Mouse (Mus musculus): Measurements from ENCODE around the gene Psmd10. TPM values are rescaled to one million over a fixed set of nuclear protein-coding genes. Genes with fewer than 3 reads are reported as not detected.

The Psmd10 gene
- polyA plus RNA-seq (2016; fragmentation: Nextera tagmentation; extraction: Ambion mirVana) = 45.4 and 50.1 TPM in 2 replicates

DNA sequence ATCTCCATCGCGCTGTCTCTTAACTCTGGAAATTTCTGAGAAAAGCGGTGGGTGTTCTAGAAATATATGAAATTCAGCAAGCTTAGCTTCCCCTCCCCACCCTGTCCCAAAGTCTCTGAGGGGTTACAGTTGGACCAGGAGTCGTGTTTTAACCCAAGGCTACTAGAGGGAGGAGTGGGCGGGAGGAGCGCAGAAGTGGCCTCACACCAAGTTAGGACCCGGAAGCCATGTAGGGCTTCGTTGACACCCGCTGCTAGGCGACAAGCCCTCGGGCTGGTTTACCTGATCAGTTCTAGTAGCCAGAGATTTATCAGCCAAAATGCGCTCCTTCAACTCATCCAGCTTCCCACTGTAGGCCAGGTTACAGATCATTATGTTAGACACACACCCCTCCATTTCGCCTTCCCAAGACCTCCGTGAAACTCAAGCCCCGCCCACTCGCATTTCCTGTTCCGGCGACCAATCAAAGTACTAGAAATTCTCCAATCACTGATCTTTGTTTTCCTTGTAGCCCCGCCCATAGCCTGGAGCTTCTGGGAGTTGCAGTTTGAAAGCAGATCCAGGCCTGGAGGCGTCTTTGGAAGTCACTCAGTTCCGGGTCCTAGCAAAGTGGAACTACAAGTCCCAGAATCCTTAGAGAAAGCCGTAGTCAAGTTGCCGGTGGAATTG lies at the start of gene Psmd10, which contains the start of gene Atg4a:
Gene Psmd10, minus strand, starts transcription at position 457 of the 669 bp plus-strand sequence.
Gene Atg4a, plus strand, starts transcription at position 636 of the 669 bp plus-strand sequence.
- Histone ChIP-seq H3K4me1 (no peaks in the 10 kb centered on the region), H3K27ac (no peak within 1 kb of the TSS), H3K4me3 (peak within 1 kb of the TSS; percentile 49), H3K9me3 (no peaks in the 10 kb centered on the region), H3K9ac (peak within 1 kb of the TSS; percentile 51), H3K4me2 (replicated peaks) (peak within 1 kb of the TSS; percentile 55), H3K36me3 (no peaks in the 10 kb centered on the region), H3K27me3 (replicated peaks) (no peaks in the 10 kb centered on the region)
- WGBS = 21% methylated on average over 23 of the region's 23 CpGs
- ATAC-seq (ENCODE audit: low FRiP score, low read depth) = peak; percentile 99

DNA sequence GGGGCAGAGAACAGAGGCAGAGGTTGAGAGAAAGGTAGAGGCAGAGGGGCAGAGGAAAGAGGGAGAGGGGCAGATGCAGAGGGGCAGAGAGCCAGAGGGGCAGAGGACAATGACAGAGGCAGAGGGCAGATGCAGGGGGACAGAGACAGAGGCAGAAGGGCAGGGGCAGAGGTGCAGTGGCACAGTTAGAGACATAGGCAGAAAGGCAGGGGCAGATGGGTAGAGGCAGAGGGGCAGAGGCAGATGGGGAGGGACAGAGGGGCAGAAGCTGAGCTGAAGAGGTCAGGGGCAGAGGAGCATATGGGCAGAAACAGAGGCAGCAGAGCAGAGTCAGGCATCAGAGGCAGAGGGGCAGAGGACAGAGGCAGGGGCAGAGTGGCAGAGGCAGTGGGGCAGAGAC lies 42.4 kb upstream of the Psmd10 start:
- 0 out of 2 replicates have a peak, but pooled peaks cover 3% of the 10 kb centered on the region for H3K36me3 ChIP-seq

DNA sequence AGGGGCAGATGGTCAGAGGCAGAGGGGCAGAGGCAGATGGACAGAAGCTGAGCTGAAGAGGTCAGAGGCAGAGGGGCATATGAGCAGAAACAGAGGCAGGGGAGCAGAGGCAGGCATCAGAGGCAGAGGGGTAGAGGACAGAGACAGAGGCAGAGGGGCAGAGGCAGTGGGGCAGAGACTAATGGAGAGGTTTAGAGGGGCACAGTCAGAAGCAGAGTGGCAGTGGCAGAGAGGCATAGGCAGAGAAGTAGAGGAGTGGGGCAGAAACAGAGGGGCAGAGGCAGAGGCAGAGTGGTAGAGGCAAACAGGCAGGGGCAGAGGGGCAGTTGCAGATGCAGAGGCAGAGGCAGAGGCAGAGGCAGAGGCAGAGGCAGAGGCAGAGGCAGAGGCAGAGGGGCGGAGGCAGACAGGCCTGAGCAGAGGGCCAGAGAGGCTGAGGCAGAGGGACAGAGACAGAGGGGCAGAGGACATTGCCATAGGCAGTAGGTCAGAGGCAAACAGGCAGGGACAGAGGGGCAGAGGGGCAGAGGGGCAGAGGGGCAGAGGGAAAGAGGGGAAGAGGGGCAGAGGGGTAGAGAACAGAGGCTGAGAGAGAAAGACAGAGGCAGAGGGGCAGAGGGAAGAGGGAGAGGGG lies 41.5 kb upstream of the Psmd10 start:
- 0 out of 2 replicates have a peak, but pooled peaks cover 3% of the 10 kb centered on the region for H3K36me3 ChIP-seq
- H3K9me3 ChIP-seq = no peaks in the 10 kb centered on the region
- no peak for ATAC-seq (ENCODE audit: low FRiP score, low read depth)
- H3K4me3 ChIP-seq = no peak overlapping the region
- H3K27ac ChIP-seq = no peak overlapping the region
- H3K9ac ChIP-seq = no peak overlapping the region
- 57% methylated on average over 1 of the region's 1 CpGs for WGBS
- peaks cover 31% of the 10 kb centered on the region for H3K27me3 ChIP-seq (replicated peaks)
- H3K4me1 ChIP-seq = 0 out of 2 replicates have a peak, but pooled peaks cover 2% of the 10 kb centered on the region
- no peak overlapping the region for H3K4me2 ChIP-seq (replicated peaks)

More for the DNA sequence above, 42.4 kb upstream of the Psmd10 start:
- 0 out of 2 replicates have a peak, but pooled peaks cover 2% of the 10 kb centered on the region for H3K4me1 ChIP-seq
- H3K27me3 ChIP-seq (replicated peaks) = peaks cover 31% of the 10 kb centered on the region
- no peak overlapping the region for H3K4me3 ChIP-seq
- H3K4me2 ChIP-seq (replicated peaks) = no peak overlapping the region
- H3K9ac ChIP-seq = no peak overlapping the region
- H3K9me3 ChIP-seq = no peaks in the 10 kb centered on the region
- H3K27ac ChIP-seq = no peak overlapping the region
- ATAC-seq (ENCODE audit: low FRiP score, low read depth) = no peak

DNA sequence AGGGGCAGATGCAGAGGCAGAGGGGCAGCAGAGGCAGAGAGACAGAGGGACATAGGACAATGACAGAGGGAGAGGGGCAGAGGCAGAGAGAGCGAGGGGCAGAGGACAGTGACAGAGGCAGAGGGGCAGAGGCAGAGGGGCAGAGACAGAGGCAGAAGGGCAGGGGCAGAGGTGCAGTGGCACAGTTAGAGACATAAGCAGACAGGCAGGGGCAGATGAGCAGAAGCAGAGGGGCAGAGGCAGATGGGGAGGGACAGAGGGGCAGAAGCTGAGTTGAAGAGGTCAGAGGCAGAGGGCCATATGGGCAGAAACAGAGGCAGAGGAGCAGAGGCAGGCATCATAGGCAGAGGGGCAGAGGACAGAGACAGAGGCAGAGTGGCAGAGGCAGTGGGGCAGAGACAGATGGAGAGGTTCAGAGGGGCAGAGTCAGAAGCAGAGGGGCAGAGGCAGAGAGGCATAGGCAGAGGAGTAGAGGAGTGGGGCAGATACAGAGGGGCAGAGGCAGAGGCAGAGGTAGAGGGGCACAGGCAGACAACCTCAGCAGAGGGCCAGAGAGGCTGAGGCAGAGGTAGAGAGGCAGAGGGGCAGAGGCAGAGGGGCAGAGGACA lies 40.5 kb upstream of the Psmd10 start:
- 0 out of 2 replicates have a peak, but pooled peaks cover 2% of the 10 kb centered on the region for H3K4me1 ChIP-seq
- no peaks in the 10 kb centered on the region for H3K9me3 ChIP-seq
- H3K36me3 ChIP-seq = 0 out of 2 replicates have a peak, but pooled peaks cover 3% of the 10 kb centered on the region
- ATAC-seq (ENCODE audit: low FRiP score, low read depth) = peak; percentile 77
- H3K4me2 ChIP-seq (replicated peaks) = no peak overlapping the region
- H3K9ac ChIP-seq = no peak overlapping the region
- H3K27me3 ChIP-seq (replicated peaks) = peaks cover 31% of the 10 kb centered on the region
- no peak overlapping the region for H3K4me3 ChIP-seq
- WGBS = 76% methylated on average over 1 of the region's 1 CpGs
- no peak overlapping the region for H3K27ac ChIP-seq

DNA sequence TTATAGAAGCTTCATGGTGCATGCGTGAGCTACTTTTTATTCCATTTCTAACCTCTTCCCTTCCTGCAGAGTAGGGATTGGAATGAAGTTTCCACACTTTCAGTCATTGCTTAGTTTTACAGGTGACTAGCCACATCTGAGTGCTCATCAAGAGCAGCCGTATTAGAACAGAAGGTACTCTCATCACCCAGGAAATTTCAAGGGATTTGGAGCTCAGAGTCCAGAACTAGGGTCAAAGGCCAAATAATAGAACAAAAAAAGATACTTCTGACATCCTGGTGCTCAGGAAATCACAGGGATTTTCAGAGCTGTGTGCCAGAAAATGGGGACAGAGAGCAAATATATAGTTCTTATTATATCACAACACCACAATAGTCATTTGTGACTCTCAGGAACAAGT lies 28.7 kb upstream of the Psmd10 start:
- Histone ChIP-seq H3K9me3 (no peaks in the 10 kb centered on the region), H3K4me2 (replicated peaks) (no peak overlapping the region), H3K4me1 (no peaks in the 10 kb centered on the region), H3K36me3 (no peaks in the 10 kb centered on the region), H3K27ac (no peak overlapping the region), H3K4me3 (no peak overlapping the region), H3K9ac (no peak overlapping the region), H3K27me3 (replicated peaks) (peaks cover 6% of the 10 kb centered on the region; the same call in 1 of the 2 replicates)
- ATAC-seq (ENCODE audit: low FRiP score, low read depth) = no peak
- 85% methylated on average over 2 of the region's 2 CpGs for WGBS

DNA sequence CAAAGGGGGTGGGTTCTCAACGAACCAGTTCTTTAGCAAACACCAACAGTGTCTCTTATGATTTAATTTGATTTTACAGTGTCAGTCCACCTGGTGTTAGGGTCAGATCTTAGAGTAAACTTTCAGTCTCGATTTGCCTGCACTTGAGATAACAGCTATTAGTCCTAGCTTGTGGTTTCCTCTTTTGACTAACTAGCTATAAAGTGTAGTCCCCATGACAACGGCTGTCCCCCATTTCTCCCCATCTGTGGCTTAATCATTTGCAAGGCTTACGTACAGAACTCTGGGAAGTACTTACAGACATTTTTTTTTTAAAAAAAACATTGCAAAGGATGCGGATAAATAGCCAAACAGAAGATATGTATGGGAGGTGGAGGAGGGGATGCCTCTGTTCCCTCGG lies 28.3 kb upstream of the Psmd10 start:
- Histone ChIP-seq H3K36me3 (no peaks in the 10 kb centered on the region), H3K4me3 (no peak overlapping the region), H3K4me2 (replicated peaks) (no peak overlapping the region), H3K9ac (no peak overlapping the region), H3K27ac (no peak overlapping the region), H3K9me3 (no peaks in the 10 kb centered on the region), H3K4me1 (no peaks in the 10 kb centered on the region), H3K27me3 (replicated peaks) (peaks cover 5% of the 10 kb centered on the region; the same call in 1 of the 2 replicates)
- no peak for ATAC-seq (ENCODE audit: low FRiP score, low read depth)
- WGBS = 71% methylated on average over 6 of the region's 6 CpGs

DNA sequence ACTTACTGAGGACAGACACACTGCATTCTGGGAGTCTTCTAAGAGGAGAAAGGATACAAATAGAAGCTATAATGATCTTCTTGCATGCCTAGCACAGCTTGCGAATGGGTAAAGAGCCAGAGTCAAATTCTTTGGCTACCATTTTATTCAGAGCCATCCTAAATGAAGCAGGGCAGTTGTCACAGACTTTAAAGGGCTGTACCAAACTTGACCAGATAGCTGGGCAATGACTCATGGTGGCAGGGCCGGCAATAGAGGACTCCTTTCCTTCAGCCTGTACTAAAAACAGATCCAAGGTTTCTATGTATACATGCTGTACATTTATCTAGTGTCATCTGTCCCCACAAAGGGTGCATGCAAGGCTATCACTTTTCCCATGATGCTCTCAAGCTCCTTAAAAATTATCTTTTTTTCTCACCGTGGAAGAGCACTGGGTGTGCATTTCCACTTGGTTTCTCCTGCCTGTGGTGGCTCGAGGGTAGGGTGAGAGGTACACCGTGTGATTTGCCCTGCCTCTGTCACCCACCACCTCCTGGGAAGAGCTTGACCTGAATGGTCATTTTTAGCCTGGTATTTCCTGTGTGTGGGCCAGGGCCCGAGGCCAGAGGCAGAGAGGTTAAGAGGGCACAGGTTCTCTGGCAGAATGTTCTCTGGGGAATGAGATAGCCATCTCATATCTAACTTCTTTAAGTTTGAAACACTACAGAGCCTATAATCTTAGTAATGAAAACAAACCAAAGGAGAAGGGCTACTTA lies 26.9 kb upstream of the Psmd10 start:
- no peak overlapping the region for H3K27ac ChIP-seq
- no peaks in the 10 kb centered on the region for H3K36me3 ChIP-seq
- H3K9me3 ChIP-seq = no peaks in the 10 kb centered on the region
- no peak overlapping the region for H3K9ac ChIP-seq
- H3K4me3 ChIP-seq = no peak overlapping the region
- H3K4me2 ChIP-seq (replicated peaks) = no peak overlapping the region
- WGBS = 62% methylated on average over 6 of the region's 6 CpGs
- ATAC-seq (ENCODE audit: low FRiP score, low read depth) = no peak
- no peaks in the 10 kb centered on the region for H3K4me1 ChIP-seq
- H3K27me3 ChIP-seq (replicated peaks) = peaks cover 10% of the 10 kb centered on the region; the same call in 1 of the 2 replicates

DNA sequence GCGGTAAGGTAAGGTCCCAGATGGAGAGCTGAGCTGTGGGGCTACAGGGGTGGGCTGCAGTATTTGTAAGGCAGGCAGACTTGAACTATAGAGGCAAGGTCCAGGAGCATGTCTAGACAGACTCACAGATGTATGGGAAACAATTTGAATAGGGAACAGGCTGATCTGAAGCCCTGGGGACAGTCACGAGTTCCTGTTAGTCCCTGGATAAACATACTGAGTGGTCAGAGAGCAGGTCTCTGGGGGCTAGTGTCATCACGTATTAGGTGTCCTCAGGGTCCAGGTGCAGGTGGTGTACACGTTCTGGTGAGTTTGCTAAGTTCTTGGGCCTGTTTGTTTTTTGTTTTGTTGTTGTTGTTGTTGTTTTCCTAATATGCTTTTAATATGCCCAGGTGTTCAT lies 23.6 kb upstream of the Psmd10 start:
- no peak overlapping the region for H3K4me2 ChIP-seq (replicated peaks)
- no peaks in the 10 kb centered on the region for H3K36me3 ChIP-seq
- no peak overlapping the region for H3K27ac ChIP-seq
- H3K4me1 ChIP-seq = no peaks in the 10 kb centered on the region
- peaks cover 10% of the 10 kb centered on the region; the same call in 1 of the 2 replicates for H3K27me3 ChIP-seq (replicated peaks)
- no peak overlapping the region for H3K9ac ChIP-seq
- WGBS = 76% methylated on average over 4 of the region's 4 CpGs
- H3K9me3 ChIP-seq = no peaks in the 10 kb centered on the region
- no peak overlapping the region for H3K4me3 ChIP-seq
- no peak for ATAC-seq (ENCODE audit: low FRiP score, low read depth)

DNA sequence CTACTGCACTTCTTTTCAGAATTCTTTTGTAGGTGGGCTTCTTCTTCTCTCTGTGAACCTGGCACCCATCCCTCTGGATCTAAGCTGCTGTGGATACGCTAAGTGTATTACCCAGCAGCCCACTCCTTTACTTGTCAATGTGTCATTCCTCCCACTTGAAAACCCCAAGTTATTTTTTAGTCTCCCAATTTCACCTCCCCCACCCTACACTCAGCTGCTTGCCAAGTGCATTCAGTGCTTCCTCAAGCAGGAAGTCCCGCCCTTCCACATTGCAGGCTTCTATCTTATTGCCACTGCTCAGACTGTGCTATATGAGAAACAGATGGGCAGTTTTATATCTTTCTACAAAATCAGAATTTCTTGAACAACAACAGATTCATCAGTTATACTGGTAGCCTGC lies 23.0 kb upstream of the Psmd10 start:
- H3K27me3 ChIP-seq (replicated peaks) = peaks cover 10% of the 10 kb centered on the region; the same call in 1 of the 2 replicates
- ATAC-seq (ENCODE audit: low FRiP score, low read depth) = no peak
- H3K9ac ChIP-seq = no peak overlapping the region
- WGBS = 84% methylated on average over 2 of the region's 2 CpGs
- no peaks in the 10 kb centered on the region for H3K4me1 ChIP-seq
- no peak overlapping the region for H3K4me2 ChIP-seq (replicated peaks)
- no peak overlapping the region for H3K27ac ChIP-seq
- no peaks in the 10 kb centered on the region for H3K36me3 ChIP-seq
- H3K4me3 ChIP-seq = no peak overlapping the region
- H3K9me3 ChIP-seq = no peaks in the 10 kb centered on the region

DNA sequence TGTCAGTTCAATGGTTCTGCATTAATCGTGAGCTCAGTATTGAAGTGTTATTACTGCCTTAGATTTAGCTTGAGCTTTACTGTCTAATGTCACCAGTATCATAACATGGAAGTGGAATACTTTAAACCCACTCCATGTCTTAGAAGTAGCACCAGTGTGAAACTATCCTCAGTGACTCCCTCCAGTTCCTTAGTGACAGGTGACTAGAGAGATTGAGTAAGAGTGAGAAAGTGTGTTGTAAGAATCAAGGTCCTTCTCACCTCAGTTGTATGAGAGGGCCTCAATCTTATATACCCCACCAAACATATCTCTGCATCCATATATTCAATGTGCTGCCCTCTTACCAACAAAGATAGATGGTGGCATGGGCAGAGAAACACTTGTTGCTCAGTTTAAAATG lies 22.4 kb upstream of the Psmd10 start:
- no peak for ATAC-seq (ENCODE audit: low FRiP score, low read depth)
- H3K27me3 ChIP-seq (replicated peaks) = peaks cover 10% of the 10 kb centered on the region; the same call in 1 of the 2 replicates
- H3K4me3 ChIP-seq = no peak overlapping the region
- no peak overlapping the region for H3K4me2 ChIP-seq (replicated peaks)
- H3K27ac ChIP-seq = no peak overlapping the region
- no peaks in the 10 kb centered on the region for H3K36me3 ChIP-seq
- H3K9ac ChIP-seq = no peak overlapping the region
- 88% methylated on average over 1 of the region's 1 CpGs for WGBS
- H3K9me3 ChIP-seq = no peaks in the 10 kb centered on the region
- H3K4me1 ChIP-seq = no peaks in the 10 kb centered on the region

DNA sequence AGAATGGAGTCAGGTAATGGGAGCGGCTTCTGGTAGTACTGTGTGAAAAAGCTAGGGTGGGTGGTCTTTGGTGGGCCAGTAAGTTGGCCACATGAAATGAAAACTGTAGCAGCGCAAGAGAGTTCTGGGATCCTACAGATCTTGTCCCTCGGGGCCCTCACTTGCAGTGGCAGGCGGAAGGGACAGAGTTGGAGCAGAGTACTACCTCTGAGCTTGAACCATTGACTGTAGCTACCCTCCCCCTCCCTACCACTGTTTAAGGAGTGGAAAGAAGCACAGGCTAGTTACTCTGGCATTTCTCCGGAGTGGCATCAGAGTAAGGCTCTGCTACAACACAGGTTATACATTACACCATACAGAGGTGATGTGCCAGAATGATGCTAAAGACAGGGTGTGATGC lies 431 bp upstream of the Psmd10 start:
- Histone ChIP-seq H3K4me2 (replicated peaks) (peak overlapping the region; percentile 55), H3K4me1 (no peaks in the 10 kb centered on the region), H3K9ac (0 out of 2 replicates have a peak overlapping the region, but pooled peaks have one; percentile 13), H3K36me3 (no peaks in the 10 kb centered on the region), H3K9me3 (no peaks in the 10 kb centered on the region), H3K27ac (no peak overlapping the region), H3K27me3 (replicated peaks) (no peaks in the 10 kb centered on the region), H3K4me3 (peak overlapping the region; percentile 41)
- ATAC-seq (ENCODE audit: low FRiP score, low read depth) = peak; percentile 80; the same call in 1 of the 2 replicates
- 20% methylated on average over 5 of the region's 5 CpGs for WGBS

DNA sequence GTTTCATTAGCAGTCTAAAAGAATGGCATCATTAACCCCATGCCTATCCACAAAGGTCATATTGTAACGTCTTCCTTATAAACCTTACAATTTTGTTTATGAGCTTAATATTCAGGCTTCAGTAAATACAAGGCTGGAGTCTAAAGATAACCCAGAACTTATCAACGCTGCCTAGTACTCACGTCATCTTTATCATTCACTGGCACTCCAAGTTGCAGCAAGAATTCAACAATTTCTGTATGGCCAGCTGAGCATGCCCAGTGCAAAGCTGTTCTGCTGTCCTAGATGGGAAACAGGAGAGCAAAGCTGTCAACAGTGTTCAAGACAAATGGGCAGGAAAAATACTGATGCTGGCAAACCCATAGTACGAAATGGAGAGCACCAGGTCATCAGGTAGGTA lies 2.9 kb downstream of the Psmd10 start:
- Histone ChIP-seq H3K27ac (no peak overlapping the region), H3K36me3 (no peaks in the 10 kb centered on the region), H3K9ac (no peak overlapping the region), H3K4me2 (replicated peaks) (no peak overlapping the region), H3K4me1 (no peaks in the 10 kb centered on the region), H3K27me3 (replicated peaks) (no peaks in the 10 kb centered on the region), H3K4me3 (no peak overlapping the region), H3K9me3 (no peaks in the 10 kb centered on the region)
- WGBS = 91% methylated on average over 4 of the region's 4 CpGs
- ATAC-seq (ENCODE audit: low FRiP score, low read depth) = no peak

Data from neural tube, embryonic 12.5 days (tissue).